Mouse (Mus musculus) liver, postnatal 0 days (tissue): ENCODE results near the gene Dynll1. TPM values are rescaled to one million over a fixed set of nuclear protein-coding genes. Genes with fewer than 3 reads are reported as not detected.
"Not testable (repeated sequence)": the region's sequence is repeated elsewhere in the genome, so short reads cannot be mapped to it uniquely, and the experiment has no call there.

Source experiments
- ATAC-seq: fragments of 200-750 bp; cut with Nextera tagmentation; 2 replicates; pipeline ENCODE4 v1.8.0; 2017; ENCODE audit warnings: mild to moderate bottlenecking, moderate library complexity
- DNase-seq: peaks from one replicate; pipeline ENCODE4 v3.0.0-alpha.2; 2016
- H3K27ac ChIP-seq: fragments of 300-500 bp; sonication (generic); 2 replicates; pipeline ENCODE4 v1.5.1; 2014; ENCODE audit warnings: antibody characterized with exemption, moderate library complexity, mild to moderate bottlenecking, low read depth
- H3K27me3 ChIP-seq: fragments of 300-500 bp; sonication (generic); 2 replicates; pipeline ENCODE4 v1.6.1; 2014; ENCODE audit warnings: low read length, control low read depth, mixed read lengths; ENCODE audit not compliant: insufficient read depth
- H3K36me3 ChIP-seq: fragments of 300-500 bp; sonication (generic); replicated peaks from 2 replicates; pipeline ENCODE4 v1.6.1; 2014; ENCODE audit warnings: mild to moderate bottlenecking, control low read depth, low read length, moderate library complexity, mixed read lengths; ENCODE audit not compliant: insufficient read depth
- H3K4me1 ChIP-seq: fragments of 300-500 bp; sonication (generic); 2 replicates; pipeline ENCODE4 v1.6.1; 2014; ENCODE audit warnings: antibody characterized with exemption, mild to moderate bottlenecking, control low read depth; ENCODE audit not compliant: insufficient read depth
- H3K4me2 ChIP-seq: fragments of 300-500 bp; sonication (generic); 2 replicates; pipeline ENCODE4 v1.6.1; 2014; ENCODE audit warnings: low read depth, mild to moderate bottlenecking, low read length, moderate library complexity, mixed read lengths
- H3K4me3 ChIP-seq: fragments of 300-500 bp; sonication (generic); 2 replicates; pipeline ENCODE4 v1.5.1; 2014; ENCODE audit warnings: low read depth, low read length
- H3K9ac ChIP-seq: fragments of 300-500 bp; sonication (generic); replicated peaks from 2 replicates; pipeline ENCODE4 v1.6.1; 2014; ENCODE audit warnings: mild to moderate bottlenecking, moderate library complexity
- H3K9me3 ChIP-seq: fragments of 300-500 bp; sonication (generic); 2 replicates; pipeline ENCODE4 v1.6.1; 2016; ENCODE audit warnings: mild to moderate bottlenecking, control low read depth, low read length, mixed read lengths
- CTCF ChIP-seq: sonication (generic); IDR thresholded peaks from 2 replicates; pipeline ENCODE4 v1.5.1; 2016; ENCODE audit warnings: antibody characterized with exemption, low read depth
- EP300 ChIP-seq: IDR thresholded peaks from 2 replicates; pipeline ENCODE4 v1.6.1; 2016; ENCODE audit warnings: antibody characterized with exemption, low read depth, mild to moderate bottlenecking
- WGBS: fragments of 180-500 bp; shearing (Covaris S2); extraction: QIAGEN DNeasy Blood & Tissue Kit; methylation state at CpG from one replicate; pipeline ENCODE4 v1.1.7; 2014; ENCODE audit not compliant: insufficient replicate concordance; 5-methylcytosine and 5-hydroxymethylcytosine counted together
- polyA plus RNA-seq: library from polyadenylated mRNA; unstranded; fragments of >200 nt; fragmentation: Nextera tagmentation; extraction: Ambion mirVana; gene quantifications from 2 replicates; pipeline ENCODE4 v1.2.1, GENCODE M21; 2015

The Dynll1 gene
- polyA plus RNA-seq, 1 experiment from 2014 or later: 399 TPM

DNA sequence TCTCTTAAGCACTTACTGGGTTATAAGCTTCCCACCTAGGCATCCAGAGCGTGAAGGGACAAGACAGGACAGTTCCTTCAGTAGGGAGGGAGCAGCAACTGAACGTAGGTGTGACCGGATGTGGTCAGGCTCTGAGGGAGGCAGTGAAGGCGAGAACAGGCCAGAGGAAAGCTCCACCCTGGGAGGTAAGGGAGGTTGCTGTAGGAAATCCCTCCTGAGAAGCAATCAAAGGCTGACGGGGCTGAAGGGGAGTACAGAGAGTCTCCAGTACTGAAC, 12.8 kb upstream of the Dynll1 start:
- ATAC-seq: no peak
- peak overlapping the region; percentile 21; the same call in 1 of the 2 replicates for H3K9ac ChIP-seq
- peaks cover 31% of the 10 kb centered on the region for H3K4me1 ChIP-seq
- H3K9me3 ChIP-seq: no peaks in the 10 kb centered on the region
- no peak for DNase-seq
- H3K27ac ChIP-seq: peak overlapping the region; percentile 66
- no peaks in the 10 kb centered on the region for H3K36me3 ChIP-seq
- TF ChIP-seq EP300: no peak
- TF ChIP-seq CTCF: no peak
- H3K27me3 ChIP-seq: no peaks in the 10 kb centered on the region
- peak overlapping the region; percentile 56 for H3K4me2 ChIP-seq
- WGBS: 38% methylated on average over 5 of the region's 5 CpGs
- H3K4me3 ChIP-seq: no peak overlapping the region

DNA sequence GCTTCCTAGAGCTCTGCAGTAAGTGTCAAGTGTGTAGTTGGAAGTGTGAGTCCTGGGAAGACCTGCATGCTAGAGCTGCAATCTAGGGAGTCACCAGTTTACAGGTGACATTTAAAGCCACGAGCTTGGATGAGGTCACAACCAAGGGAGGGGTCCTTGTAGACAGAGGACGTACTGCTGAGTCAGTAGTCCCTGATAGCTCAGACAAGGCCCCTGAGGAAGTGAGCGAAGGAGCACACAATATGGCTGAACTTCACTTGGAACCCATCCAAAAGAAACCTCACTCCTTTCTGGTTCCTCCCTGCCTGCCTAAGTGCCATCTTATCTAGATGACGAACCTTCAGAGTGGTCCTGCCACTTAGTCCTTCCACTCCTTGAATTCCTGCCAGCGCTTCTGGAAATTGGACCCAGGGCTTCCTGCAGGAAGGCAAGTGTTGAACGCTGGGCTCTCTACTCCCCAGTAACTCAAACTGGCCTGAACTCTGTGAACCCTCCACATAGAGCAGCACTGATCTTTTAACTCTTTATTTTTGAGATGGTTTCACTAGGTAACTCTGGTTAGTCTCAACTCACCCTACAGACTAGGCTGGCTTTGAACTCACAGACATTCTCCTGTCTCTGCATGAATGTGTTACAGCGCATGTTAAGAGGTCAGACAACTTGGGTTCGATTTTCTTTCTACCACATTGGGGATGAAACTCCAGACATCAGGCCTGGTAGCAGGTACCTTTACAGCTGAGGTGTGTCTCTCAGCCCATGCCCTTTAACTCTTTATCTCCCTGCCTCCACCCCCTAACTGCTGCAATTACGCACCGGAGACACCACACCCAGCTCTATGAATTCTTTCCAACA, 12.2 kb upstream of the Dynll1 start:
- no peak for DNase-seq
- no peak for TF ChIP-seq EP300
- ATAC-seq: peak; percentile 82
- 0 out of 2 replicates have a peak overlapping the region, but pooled peaks have one; percentile 7 for H3K4me3 ChIP-seq
- peak overlapping the region; percentile 66 for H3K27ac ChIP-seq
- no peaks in the 10 kb centered on the region for H3K9me3 ChIP-seq
- WGBS: 50% methylated on average over 10 of the region's 10 CpGs
- H3K36me3 ChIP-seq: no peaks in the 10 kb centered on the region
- H3K9ac ChIP-seq: peak overlapping the region; percentile 21; the same call in 1 of the 2 replicates
- H3K4me1 ChIP-seq: peaks cover 31% of the 10 kb centered on the region
- no peaks in the 10 kb centered on the region for H3K27me3 ChIP-seq
- H3K4me2 ChIP-seq: peak overlapping the region; percentile 56

DNA sequence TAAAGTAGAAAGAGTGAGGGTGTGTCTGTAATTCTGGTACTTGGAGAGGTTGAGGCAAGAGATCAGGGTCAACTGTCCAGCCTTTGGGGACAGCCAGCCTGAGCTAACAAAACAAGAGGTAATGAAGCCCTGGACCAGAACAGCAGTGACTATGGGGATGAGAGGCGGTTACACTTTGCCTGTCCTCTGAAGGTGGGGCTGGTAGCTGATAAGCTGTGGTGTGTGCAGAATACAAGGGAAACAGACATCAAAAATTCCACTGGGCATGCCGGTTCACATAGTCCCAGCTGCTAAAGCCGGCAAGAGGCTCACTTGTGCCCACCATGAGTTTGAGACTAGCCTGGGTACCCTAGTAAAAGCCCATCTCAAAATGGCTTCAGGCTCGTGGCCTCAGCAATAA, 11.6 kb upstream of the Dynll1 start:
- peak; percentile 63 for ATAC-seq
- Histone ChIP-seq H3K9me3 (no peaks in the 10 kb centered on the region), H3K36me3 (no peaks in the 10 kb centered on the region), H3K27me3 (no peaks in the 10 kb centered on the region), H3K4me2 (peak overlapping the region; percentile 56), H3K4me1 (peaks cover 24% of the 10 kb centered on the region), H3K4me3 (0 out of 2 replicates have a peak overlapping the region, but pooled peaks have one; percentile 7), H3K27ac (peak overlapping the region; percentile 66), H3K9ac (0 out of 2 replicates have a peak overlapping the region, but pooled peaks have one; percentile 16)
- TF ChIP-seq EP300 (no peak), CTCF (no peak)
- 50% methylated on average over 4 of the region's 4 CpGs for WGBS
- DNase-seq: no peak

DNA sequence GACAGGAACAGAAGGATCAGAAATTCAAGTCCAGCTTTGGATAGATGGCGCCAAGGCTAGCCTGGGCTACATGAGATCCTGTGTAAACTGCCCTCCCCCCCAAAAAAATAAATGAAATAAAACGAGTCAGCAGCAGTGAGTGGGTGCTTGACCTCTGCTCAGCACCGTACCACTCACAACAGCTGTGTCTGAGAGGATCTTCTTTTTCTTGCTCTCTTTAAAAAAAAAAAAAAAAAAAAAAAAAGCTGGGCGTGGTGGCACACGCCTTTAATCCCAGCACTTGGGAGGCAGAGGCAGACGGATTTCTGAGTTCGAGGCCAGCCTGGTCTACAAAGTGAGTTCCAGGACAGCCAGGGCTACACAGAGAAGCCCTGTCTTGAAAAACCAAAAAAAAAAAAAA, 1.4 kb upstream of the Dynll1 start:
- not testable (repeated sequence) for H3K9me3 ChIP-seq, H3K27me3 ChIP-seq, H3K27ac ChIP-seq, H3K4me3 ChIP-seq, ATAC-seq, DNase-seq, H3K9ac ChIP-seq
- peak overlapping the region; percentile 99; the same call in 1 of the 2 replicates for H3K4me2 ChIP-seq
- H3K4me1 ChIP-seq: peaks cover 18% of the 10 kb centered on the region
- WGBS: 74% methylated on average over 5 of the region's 7 CpGs
- H3K36me3 ChIP-seq: peaks cover 12% of the 10 kb centered on the region

DNA sequence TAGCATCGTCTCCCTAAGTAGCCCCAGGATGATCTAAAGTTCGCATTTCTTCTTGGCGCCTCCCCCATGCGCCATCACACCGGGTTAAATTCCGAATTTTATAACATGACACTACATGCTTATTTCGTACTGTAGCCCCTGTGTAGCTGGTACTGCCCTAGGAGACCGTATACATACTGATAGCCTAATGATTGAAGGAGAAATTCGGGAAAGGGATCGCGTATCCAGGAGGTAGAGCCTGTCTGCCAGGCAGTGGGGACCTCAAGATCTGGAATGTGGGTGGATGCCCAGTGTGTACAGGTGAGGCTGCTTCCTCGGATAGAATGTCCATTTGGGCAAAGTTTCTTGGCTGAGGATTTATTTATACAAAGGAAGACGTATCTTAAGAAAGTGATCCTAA, 816 bp upstream of the Dynll1 start:
- WGBS: 32% methylated on average over 13 of the region's 13 CpGs
- Histone ChIP-seq H3K27me3 (no peaks in the 10 kb centered on the region), H3K9me3 (no peaks in the 10 kb centered on the region), H3K4me3 (peak overlapping the region; percentile 95), H3K4me1 (peaks cover 18% of the 10 kb centered on the region), H3K4me2 (peak overlapping the region; percentile 99), H3K27ac (0 out of 2 replicates have a peak overlapping the region, but pooled peaks have one; percentile 40), H3K9ac (peak overlapping the region; percentile 69), H3K36me3 (peaks cover 16% of the 10 kb centered on the region)
- no peak for DNase-seq
- ATAC-seq: no peak
- TF ChIP-seq EP300: no peak
- TF ChIP-seq CTCF: no peak

DNA sequence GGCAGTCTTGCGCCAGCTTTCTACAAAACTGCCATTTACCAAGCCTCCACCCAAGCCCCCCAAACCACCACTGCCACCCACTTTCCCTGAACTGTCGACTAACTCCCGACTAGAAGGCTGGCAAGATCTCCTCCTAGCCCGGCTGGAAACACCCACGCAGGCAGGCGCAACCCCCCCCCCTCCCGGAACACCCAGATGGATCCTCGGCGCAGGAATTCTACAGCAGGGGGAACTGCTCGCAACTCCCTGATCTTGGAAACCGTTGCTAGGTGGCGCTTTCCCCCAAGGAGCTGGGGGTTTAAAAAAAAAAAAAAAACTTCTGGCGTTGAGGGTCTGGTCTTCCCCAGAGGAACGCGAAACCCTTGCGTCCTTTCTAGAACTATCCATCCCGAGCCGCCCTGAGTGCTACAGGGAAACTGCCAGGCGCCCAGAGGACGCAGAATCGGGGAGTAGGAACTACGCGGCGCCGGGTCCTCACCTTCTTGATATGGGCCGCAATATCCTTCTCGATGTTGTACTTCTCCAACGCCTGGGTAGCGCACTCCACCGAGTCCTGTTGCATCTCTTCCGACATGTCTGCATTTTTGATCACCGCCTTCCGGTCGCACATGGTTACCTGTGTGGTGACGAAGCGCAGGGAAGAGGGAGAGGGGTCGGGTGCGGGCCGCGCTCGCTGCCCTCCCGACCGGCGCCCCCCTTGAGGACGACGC, 609 bp downstream of the Dynll1 start:
- no peaks in the 10 kb centered on the region for H3K9me3 ChIP-seq
- TF ChIP-seq EP300 (no peak), CTCF (peak; percentile 53)
- peaks cover 18% of the 10 kb centered on the region for H3K4me1 ChIP-seq
- under 1% methylated on average over 44 of the region's 46 CpGs for WGBS
- DNase-seq: peak; percentile 63
- peak overlapping the region; percentile 99 for H3K4me2 ChIP-seq
- H3K4me3 ChIP-seq: peak overlapping the region; percentile 95
- peak; percentile 35 for ATAC-seq
- H3K36me3 ChIP-seq: peaks cover 30% of the 10 kb centered on the region
- no peaks in the 10 kb centered on the region for H3K27me3 ChIP-seq
- peak overlapping the region; percentile 91 for H3K9ac ChIP-seq
- H3K27ac ChIP-seq: peak overlapping the region; percentile 92
